Mouse (Mus musculus): ENCODE data around the gene Magt1. TPM values are rescaled to one million over a fixed set of nuclear protein-coding genes. Genes with fewer than 3 reads are reported as not detected.
A peak's percentile ranks its signal among the peaks of the same experiment; 100 is the strongest.

Gene Magt1
- polyA plus RNA-seq, 1 experiment from 2014 or later: 44.4 TPM

DNA sequence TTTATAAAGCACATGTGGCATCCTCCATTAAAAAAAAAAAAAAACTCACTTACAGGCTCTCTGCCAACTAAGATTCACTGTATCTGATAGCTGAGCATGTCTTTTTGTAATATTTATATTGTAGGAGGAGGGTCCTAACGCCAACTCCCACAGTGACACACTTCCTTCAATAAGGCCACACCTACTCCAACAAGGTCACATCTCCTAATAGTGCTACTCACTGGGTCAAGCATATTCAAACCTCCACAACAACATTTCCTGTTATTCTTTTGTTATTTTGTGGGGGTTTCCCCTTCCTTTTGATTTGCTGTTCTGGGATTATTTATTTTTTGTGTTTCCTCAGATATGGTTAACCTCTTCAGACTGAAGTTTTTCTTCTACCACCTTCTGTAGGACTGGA lies 65.3 kb downstream of the Magt1 start:
- Histone ChIP-seq H3K9ac (no peak overlapping the region), H3K4me2 (no peak overlapping the region), H3K9me3 (no peaks in the 10 kb centered on the region), H3K27me3 (replicated peaks) (no peaks in the 10 kb centered on the region), H3K4me1 (no peaks in the 10 kb centered on the region), H3K4me3 (no peak overlapping the region), H3K36me3 (no peaks in the 10 kb centered on the region), H3K27ac (replicated peaks) (no peak overlapping the region)
- ATAC-seq (ENCODE audit: extremely low read depth, insufficient number of reproducible peaks, low FRiP score, low TSS enrichment): no peak
- WGBS: 39% methylated on average over 1 of the region's 1 CpGs

DNA sequence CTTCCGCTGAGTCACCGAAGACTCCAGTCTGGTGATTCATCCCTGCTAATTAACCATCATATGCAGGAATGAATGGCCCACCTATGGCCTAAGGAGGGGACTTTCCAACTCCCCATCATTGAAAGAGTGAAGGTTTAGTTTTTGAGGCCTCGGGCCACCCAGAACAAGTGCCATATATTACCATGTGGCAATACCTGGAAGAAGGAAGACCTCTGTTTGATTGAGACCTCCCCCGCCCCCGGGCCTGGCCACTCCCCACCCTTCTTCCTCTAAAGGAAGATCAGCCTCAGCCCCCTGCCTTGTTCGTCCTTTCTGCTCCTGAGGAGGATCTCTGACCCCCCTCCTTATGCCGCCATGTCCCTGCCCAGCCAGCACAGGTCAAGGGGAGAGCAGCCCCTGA lies 72.5 kb downstream of the Magt1 start:
- WGBS: 80% methylated on average over 7 of the region's 7 CpGs
- Histone ChIP-seq H3K4me3 (no peak overlapping the region), H3K9ac (no peak overlapping the region), H3K36me3 (no peaks in the 10 kb centered on the region), H3K4me1 (no peaks in the 10 kb centered on the region), H3K4me2 (no peak overlapping the region), H3K9me3 (no peaks in the 10 kb centered on the region), H3K27me3 (replicated peaks) (no peaks in the 10 kb centered on the region), H3K27ac (replicated peaks) (no peak overlapping the region)
- ATAC-seq (ENCODE audit: extremely low read depth, insufficient number of reproducible peaks, low FRiP score, low TSS enrichment): no peak

- no peaks in the 10 kb centered on the region for H3K27me3 ChIP-seq (replicated peaks)
- no peaks in the 10 kb centered on the region for H3K9me3 ChIP-seq
- H3K4me2 ChIP-seq: no peak overlapping the region
- H3K36me3 ChIP-seq: no peaks in the 10 kb centered on the region
- no peak overlapping the region for H3K4me3 ChIP-seq
- H3K27ac ChIP-seq (replicated peaks): no peak overlapping the region
- 54% methylated on average over 2 of the region's 2 CpGs for WGBS
- ATAC-seq (ENCODE audit: extremely low read depth, insufficient number of reproducible peaks, low FRiP score, low TSS enrichment): no peak
- no peaks in the 10 kb centered on the region for H3K4me1 ChIP-seq
- no peak overlapping the region for H3K9ac ChIP-seq
Observed at GRCm38 (mm10) chrX:105937736-105938135, 74.0 kb downstream of the Magt1 start.

DNA sequence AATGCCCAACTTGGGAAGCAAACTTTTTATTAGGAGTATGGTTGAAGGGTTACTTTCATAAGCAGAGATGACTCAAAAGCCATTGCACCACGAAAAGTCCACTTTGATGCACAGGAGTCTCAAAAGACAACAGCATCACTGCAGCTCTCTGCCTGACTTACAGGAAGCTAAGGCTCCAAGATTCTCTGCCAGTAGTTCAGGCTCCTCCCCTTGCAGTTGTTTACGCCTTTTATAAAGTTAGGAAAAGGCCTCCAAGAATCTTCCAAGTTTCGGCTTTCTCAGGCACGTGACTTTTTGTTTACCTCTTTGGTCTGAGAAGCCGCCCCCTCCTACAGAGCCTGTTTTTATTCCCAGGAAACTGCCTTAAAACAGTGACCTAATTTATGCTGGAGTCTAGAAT lies 77.4 kb downstream of the Magt1 start:
- Histone ChIP-seq H3K36me3 (no peaks in the 10 kb centered on the region), H3K4me1 (no peaks in the 10 kb centered on the region), H3K27me3 (replicated peaks) (no peaks in the 10 kb centered on the region), H3K9me3 (no peaks in the 10 kb centered on the region), H3K4me3 (no peak overlapping the region), H3K4me2 (no peak overlapping the region), H3K9ac (no peak overlapping the region), H3K27ac (replicated peaks) (no peak overlapping the region)
- ATAC-seq (ENCODE audit: extremely low read depth, insufficient number of reproducible peaks, low FRiP score, low TSS enrichment): no peak
- WGBS: 51% methylated on average over 5 of the region's 5 CpGs

DNA sequence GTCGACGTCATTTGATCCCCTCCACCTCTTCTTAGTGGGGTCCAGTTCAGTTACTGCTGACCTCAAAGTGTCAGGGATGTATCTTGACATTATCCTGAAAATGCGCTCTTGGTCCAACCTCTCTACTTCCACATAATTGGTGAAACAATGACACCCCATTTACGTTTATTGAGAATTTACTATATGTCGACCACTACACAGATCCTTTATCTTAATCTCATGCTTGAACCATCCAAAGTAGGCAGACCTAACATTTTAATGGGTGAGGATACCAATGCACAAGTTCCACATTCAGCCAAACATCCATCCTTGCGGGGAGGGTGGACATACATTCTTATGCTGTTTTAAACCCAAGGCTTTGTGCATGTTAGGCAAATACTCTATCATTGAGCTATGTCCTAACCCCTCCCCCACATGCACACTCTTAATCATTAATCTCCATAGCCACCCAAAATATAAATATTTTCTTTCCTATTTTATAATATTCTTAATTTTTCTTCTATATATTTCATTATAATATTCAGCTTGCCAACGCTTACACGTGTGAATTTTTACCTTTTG lies 82.1 kb downstream of the Magt1 start:
- Histone ChIP-seq H3K27me3 (replicated peaks) (no peaks in the 10 kb centered on the region), H3K36me3 (no peaks in the 10 kb centered on the region), H3K27ac (replicated peaks) (peak overlapping the region; percentile 92; the same call in 1 of the 2 replicates), H3K4me2 (peak overlapping the region; percentile 59), H3K9ac (no peak overlapping the region), H3K9me3 (no peaks in the 10 kb centered on the region), H3K4me1 (peaks cover 14% of the 10 kb centered on the region), H3K4me3 (peak overlapping the region; percentile 75)
- WGBS: 29% methylated on average over 8 of the region's 8 CpGs
- no peak for ATAC-seq (ENCODE audit: extremely low read depth, insufficient number of reproducible peaks, low FRiP score, low TSS enrichment)

GRCm38 (mm10) chrX:105928861-105929477 lies 82.7 kb downstream of the Magt1 start, which contains the start of gene Atrx:
TSS of gene Atrx (minus strand) at chrX:105929403.
- Histone ChIP-seq H3K9ac (peak within 1 kb of the TSS; percentile 94), H3K4me1 (peaks cover 14% of the 10 kb centered on the region), H3K4me2 (peak within 1 kb of the TSS; percentile 70), H3K4me3 (peak within 1 kb of the TSS; percentile 75), H3K9me3 (no peaks in the 10 kb centered on the region), H3K27me3 (replicated peaks) (no peaks in the 10 kb centered on the region), H3K36me3 (no peaks in the 10 kb centered on the region), H3K27ac (replicated peaks) (peak within 1 kb of the TSS; percentile 92)
- WGBS: 28% methylated on average over 42 of the region's 42 CpGs
- peak; percentile 75; the same call in 1 of the 2 replicates for ATAC-seq (ENCODE audit: extremely low read depth, insufficient number of reproducible peaks, low FRiP score, low TSS enrichment)

GRCm38 (mm10) chrX:105927941-105928860 lies 83.5 kb downstream of the Magt1 start:
- 13% methylated on average over 34 of the region's 69 CpGs for WGBS
- Histone ChIP-seq H3K27ac (replicated peaks) (peak overlapping the region; percentile 92), H3K27me3 (replicated peaks) (no peaks in the 10 kb centered on the region)

DNA sequence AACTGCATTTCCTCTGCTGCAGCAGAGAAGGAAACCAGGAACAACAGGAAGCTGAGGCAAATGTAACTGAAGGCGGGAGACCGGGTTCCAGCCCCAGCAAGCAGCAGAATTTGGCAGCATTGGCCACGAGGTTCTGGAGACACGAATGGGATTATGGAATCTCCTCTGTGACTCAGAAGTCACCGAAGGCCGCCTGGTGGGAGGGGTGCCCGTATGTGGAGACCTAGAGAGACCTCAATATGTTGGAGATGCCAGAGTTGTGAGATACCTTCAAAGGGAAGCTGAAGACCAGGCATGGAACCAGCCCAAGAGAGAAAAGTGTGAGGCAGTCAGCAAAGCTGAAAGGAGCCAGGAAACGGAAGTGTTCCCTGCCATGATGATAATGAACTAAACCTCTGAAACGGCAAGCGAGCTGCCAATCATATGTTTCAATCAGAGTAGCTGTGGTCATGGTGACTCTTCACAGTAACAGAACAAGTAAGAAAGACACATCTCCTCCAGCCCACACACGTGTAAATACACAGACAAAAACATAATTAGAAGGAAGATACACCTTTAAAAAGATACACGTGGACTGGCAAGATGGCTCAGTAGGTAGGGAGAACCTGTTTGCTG lies 85.5 kb downstream of the Magt1 start:
- H3K36me3 ChIP-seq: 0 out of 2 replicates have a peak, but pooled peaks cover 6% of the 10 kb centered on the region
- no peak overlapping the region for H3K9ac ChIP-seq
- ATAC-seq (ENCODE audit: extremely low read depth, insufficient number of reproducible peaks, low FRiP score, low TSS enrichment): no peak
- WGBS: 41% methylated on average over 12 of the region's 12 CpGs
- H3K4me3 ChIP-seq: peak overlapping the region; percentile 75
- H3K9me3 ChIP-seq: no peaks in the 10 kb centered on the region; the same call in 1 of the 2 replicates
- H3K4me1 ChIP-seq: peaks cover 14% of the 10 kb centered on the region
- peak overlapping the region; percentile 70 for H3K4me2 ChIP-seq
- H3K27ac ChIP-seq (replicated peaks): peak overlapping the region; percentile 46; the same call in 1 of the 2 replicates
- H3K27me3 ChIP-seq (replicated peaks): no peaks in the 10 kb centered on the region

More at GRCm38 (mm10) chrX:105927941-105928860, 83.5 kb downstream of the Magt1 start:
- Histone ChIP-seq H3K4me3 (peak overlapping the region; percentile 75), H3K9ac (peak overlapping the region; percentile 94), H3K4me1 (peaks cover 14% of the 10 kb centered on the region), H3K9me3 (no peaks in the 10 kb centered on the region; the same call in 1 of the 2 replicates), H3K4me2 (peak overlapping the region; percentile 70), H3K36me3 (0 out of 2 replicates have a peak, but pooled peaks cover 5% of the 10 kb centered on the region)
- 0 out of 2 replicates have a peak, but pooled peaks have one; percentile 27 for ATAC-seq (ENCODE audit: extremely low read depth, insufficient number of reproducible peaks, low FRiP score, low TSS enrichment)

DNA sequence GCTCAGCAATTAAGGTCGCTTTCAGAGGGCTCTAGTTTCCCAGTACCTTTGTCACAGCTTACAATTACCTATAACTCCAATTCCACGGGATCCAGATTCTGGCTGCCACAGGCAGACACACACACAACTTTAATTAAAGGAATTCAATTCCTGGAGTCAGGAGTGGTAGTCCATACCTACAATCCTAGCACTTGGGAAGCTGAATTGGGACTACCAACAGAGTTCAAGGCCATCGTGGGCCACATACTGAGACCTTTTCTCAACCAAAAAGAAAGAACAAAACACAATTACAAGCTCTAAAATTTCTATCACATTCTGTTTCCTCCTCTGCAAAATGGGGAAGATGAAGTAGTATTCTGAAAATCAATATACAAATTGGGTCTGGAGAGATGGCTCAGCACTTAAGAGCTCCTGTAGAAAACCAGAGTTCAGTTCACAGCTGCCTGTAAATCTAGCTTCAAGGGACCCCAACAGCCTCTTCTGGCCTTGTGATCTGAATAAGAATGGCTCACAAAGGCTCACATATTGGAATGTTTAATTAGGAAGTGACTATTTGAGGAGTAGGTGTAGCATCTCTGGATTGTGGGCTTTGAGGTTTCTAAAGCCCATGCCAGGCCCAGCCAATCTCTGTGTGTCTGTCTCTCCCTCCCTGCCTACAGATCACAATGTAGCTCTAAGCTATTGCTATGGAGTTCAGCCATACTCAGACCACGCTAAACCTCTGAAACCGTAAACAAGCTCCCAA lies 87.2 kb downstream of the Magt1 start:
- 81% methylated on average over 5 of the region's 5 CpGs for WGBS
- Histone ChIP-seq H3K4me1 (peaks cover 14% of the 10 kb centered on the region), H3K9me3 (no peaks in the 10 kb centered on the region; the same call in 1 of the 2 replicates), H3K27ac (replicated peaks) (no peak overlapping the region), H3K9ac (no peak overlapping the region), H3K4me2 (no peak overlapping the region), H3K27me3 (replicated peaks) (no peaks in the 10 kb centered on the region), H3K4me3 (no peak overlapping the region), H3K36me3 (0 out of 2 replicates have a peak, but pooled peaks cover 6% of the 10 kb centered on the region)
- no peak for ATAC-seq (ENCODE audit: extremely low read depth, insufficient number of reproducible peaks, low FRiP score, low TSS enrichment)

- Histone ChIP-seq H3K4me2 (no peak overlapping the region), H3K4me1 (peaks cover 14% of the 10 kb centered on the region), H3K9ac (no peak overlapping the region), H3K36me3 (0 out of 2 replicates have a peak, but pooled peaks cover 6% of the 10 kb centered on the region), H3K27ac (replicated peaks) (no peak overlapping the region), H3K9me3 (no peaks in the 10 kb centered on the region; the same call in 1 of the 2 replicates), H3K4me3 (no peak overlapping the region), H3K27me3 (replicated peaks) (no peaks in the 10 kb centered on the region)
- no peak for ATAC-seq (ENCODE audit: extremely low read depth, insufficient number of reproducible peaks, low FRiP score, low TSS enrichment)
- WGBS: no CpG with 5 or more reads among the region's 1 CpGs
Observed at GRCm38 (mm10) chrX:105923896-105924295, 87.8 kb downstream of the Magt1 start.
